Mouse (Mus musculus) embryonic facial prominence, embryonic 14.5 days (tissue): ENCODE data around the gene Npy1r. TPM values are rescaled to one million over a fixed set of nuclear protein-coding genes. Genes with fewer than 3 reads are reported as not detected.

Experiments used
- polyA plus RNA-seq: library from polyadenylated mRNA; unstranded; fragments of >200 nt; fragmentation: Nextera tagmentation; extraction: Ambion mirVana; gene quantifications from 2 replicates; pipeline ENCODE4 v1.2.1, GENCODE M21; 2014

Gene Npy1r
- polyA plus RNA-seq, 1 experiment from 2014 or later: 2.6 TPM

Other genes with a start within 250 kb of the Npy1r start
- 10.6 and 10.9 TPM in 2 replicates for gene Tma16, start 210.7 kb upstream of the Npy1r start, polyA plus RNA-seq
- not detected in 2 replicates for gene Tktl2, start 185.4 kb upstream of the Npy1r start, polyA plus RNA-seq
- 0.14 and 0.35 TPM in 2 replicates for gene Npy5r, start 9.1 kb upstream of the Npy1r start, polyA plus RNA-seq
- 3.7 and 4.4 TPM in 2 replicates for gene Naf1, start 163.0 kb downstream of the Npy1r start, polyA plus RNA-seq